Mouse (Mus musculus) small intestine, adult 2 months (tissue): ENCODE data around the gene H2-DMb2. TPM values are rescaled to one million over a fixed set of nuclear protein-coding genes. Genes with fewer than 3 reads are reported as not detected.

Source experiments
- H3K27ac ChIP-seq: fragments of 200-500 bp; 2 replicates; pipeline ENCODE4 v1.5.1; 2012; ENCODE audit warnings: low read depth, low read length, control low read depth, inconsistent platforms; ENCODE audit not compliant: insufficient read depth
- H3K27me3 ChIP-seq: fragments of 200-500 bp; 2 replicates; pipeline ENCODE4 v1.6.1; 2012; ENCODE audit warnings: mild to moderate bottlenecking, moderate library complexity, low read length, inconsistent platforms; ENCODE audit not compliant: control insufficient read depth, insufficient read depth
- H3K36me3 ChIP-seq: fragments of 200-500 bp; 2 replicates; pipeline ENCODE4 v1.6.1; 2012; ENCODE audit warnings: mild to moderate bottlenecking, low read length, control low read depth, inconsistent platforms; ENCODE audit not compliant: control insufficient read depth, insufficient read depth
- H3K4me1 ChIP-seq: fragments of 200-500 bp; 2 replicates; pipeline ENCODE4 v1.6.1; 2012; ENCODE audit warnings: low read length, inconsistent platforms, mixed read lengths; ENCODE audit not compliant: control insufficient read depth, insufficient read depth, insufficient read length
- H3K4me3 ChIP-seq: fragments of 200-500 bp; 2 replicates; pipeline ENCODE4 v1.5.1; 2012; ENCODE audit warnings: low read depth, mild to moderate bottlenecking, control low read depth, inconsistent platforms, low read length, moderate library complexity
- CTCF ChIP-seq: fragments of 200-500 bp; IDR thresholded peaks from 2 replicates; pipeline ENCODE4 v1.5.1; 2012; ENCODE audit warnings: low read depth, mild to moderate bottlenecking, control low read depth, inconsistent platforms, low read length, moderate library complexity, mixed read lengths; ENCODE audit not compliant: insufficient replicate concordance, insufficient read length; ENCODE audit errors: extremely low read depth
- POLR2A ChIP-seq: fragments of 200-500 bp; IDR thresholded peaks from 2 replicates; pipeline ENCODE4 v1.6.1; 2012; ENCODE audit warnings: low read depth, mild to moderate bottlenecking, control low read depth, inconsistent platforms, low read length, moderate library complexity
- WGBS: fragments of 180-500 bp; shearing (Covaris S2); methylation state at CpG from one replicate; pipeline ENCODE4 v1.1.7; 2018; 5-methylcytosine and 5-hydroxymethylcytosine counted together
- polyA plus RNA-seq: library from polyadenylated mRNA; depleted of rRNA; stranded (reverse); fragments of >200 nt; gene quantifications from 2 replicates; pipeline ENCODE4 v1.2.3, GENCODE M21; 2012

Gene H2-DMb2
- polyA plus RNA-seq, 1 experiment, result 25.4 TPM

- under 1% methylated on average over 67 of the region's 67 CpGs for WGBS
- Histone ChIP-seq H3K4me3 (peak overlapping the region; percentile 79), H3K36me3 (peaks cover 52% of the 10 kb centered on the region), H3K4me1 (peaks cover 7% of the 10 kb centered on the region; the same call in 1 of the 2 replicates), H3K27ac (peak overlapping the region; percentile 41), H3K27me3 (no peaks in the 10 kb centered on the region)
- TF ChIP-seq CTCF (no peak), POLR2A (no peak)
These were observed 24.8 kb upstream of the H2-DMb2 start for GRCm38 (mm10) chr17:34118113-34118872.

GRCm38 (mm10) chr17:34118873-34119248, 24.2 kb upstream of the H2-DMb2 start:
- H3K27me3 ChIP-seq, result no peaks in the 10 kb centered on the region
- WGBS, result under 1% methylated on average over 38 of the region's 38 CpGs
- TF ChIP-seq POLR2A (no peak), CTCF (no peak)

GRCm38 (mm10) chr17:34119249-34120179, 23.6 kb upstream of the H2-DMb2 start, which contains the start of gene H2-DMa:
Gene H2-DMa (plus strand): TSS chr17:34119541.
- Histone ChIP-seq H3K27ac (peak within 1 kb of the TSS; percentile 100), H3K4me3 (peak within 1 kb of the TSS; percentile 95), H3K36me3 (peaks cover 40% of the 10 kb centered on the region), H3K27me3 (no peaks in the 10 kb centered on the region), H3K4me1 (peaks cover 11% of the 10 kb centered on the region; the same call in 1 of the 2 replicates)
- whole genome bisulfite sequencing, result under 1% methylated on average over 96 of the region's 96 CpGs
- TF ChIP-seq CTCF, result no peak
- peak; percentile 98 for TF ChIP-seq POLR2A

More at GRCm38 (mm10) chr17:34118873-34119248, 24.2 kb upstream of the H2-DMb2 start:
- H3K27ac ChIP-seq, result peak overlapping the region; percentile 41
- H3K4me1 ChIP-seq, result peaks cover 9% of the 10 kb centered on the region; the same call in 1 of the 2 replicates
- peaks cover 46% of the 10 kb centered on the region for H3K36me3 ChIP-seq
- peak overlapping the region; percentile 79 for H3K4me3 ChIP-seq

DNA sequence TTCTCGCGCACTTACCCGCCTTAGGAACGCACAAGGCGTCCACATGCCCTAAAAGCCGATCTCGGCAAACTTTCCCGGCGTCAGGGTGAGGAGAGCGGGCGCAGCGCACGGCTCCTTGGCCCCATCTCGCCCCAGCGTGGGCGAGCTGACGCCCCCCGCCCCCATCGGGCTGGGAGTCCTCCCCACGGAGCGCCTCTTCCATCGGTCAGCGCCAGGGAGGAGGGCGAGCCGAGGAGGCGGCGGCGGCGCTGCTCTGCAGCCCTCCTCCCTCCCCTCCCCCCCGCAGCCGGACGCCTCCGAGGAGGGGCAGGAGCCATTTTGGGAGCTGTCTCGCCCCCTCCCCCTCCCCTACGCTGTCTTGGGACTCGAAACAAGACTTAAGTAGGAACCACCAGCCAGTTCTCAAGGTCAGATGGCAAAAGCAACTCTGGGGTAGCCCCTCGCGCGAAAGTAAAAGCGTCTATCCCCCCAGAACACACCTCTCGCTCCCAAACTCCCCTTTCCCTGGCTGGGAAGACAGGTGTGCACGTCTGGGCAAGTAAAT, 22.9 kb upstream of the H2-DMb2 start:
- peak overlapping the region; percentile 100 for H3K27ac ChIP-seq
- H3K36me3 ChIP-seq, result peaks cover 32% of the 10 kb centered on the region
- H3K4me3 ChIP-seq, result peak overlapping the region; percentile 95
- 1% methylated on average over 41 of the region's 42 CpGs for WGBS
- H3K27me3 ChIP-seq, result no peaks in the 10 kb centered on the region
- no peak for TF ChIP-seq POLR2A
- H3K4me1 ChIP-seq, result peaks cover 11% of the 10 kb centered on the region; the same call in 1 of the 2 replicates

GRCm38 (mm10) chr17:34120814-34121171, 22.3 kb upstream of the H2-DMb2 start:
- no peaks in the 10 kb centered on the region for H3K27me3 ChIP-seq
- WGBS, result under 1% methylated on average over 31 of the region's 31 CpGs
- peaks cover 27% of the 10 kb centered on the region for H3K36me3 ChIP-seq
- H3K27ac ChIP-seq, result peak overlapping the region; percentile 100
- TF ChIP-seq CTCF (no peak), POLR2A (peak; percentile 63)
- H3K4me1 ChIP-seq, result peaks cover 13% of the 10 kb centered on the region
- peak overlapping the region; percentile 95 for H3K4me3 ChIP-seq

DNA sequence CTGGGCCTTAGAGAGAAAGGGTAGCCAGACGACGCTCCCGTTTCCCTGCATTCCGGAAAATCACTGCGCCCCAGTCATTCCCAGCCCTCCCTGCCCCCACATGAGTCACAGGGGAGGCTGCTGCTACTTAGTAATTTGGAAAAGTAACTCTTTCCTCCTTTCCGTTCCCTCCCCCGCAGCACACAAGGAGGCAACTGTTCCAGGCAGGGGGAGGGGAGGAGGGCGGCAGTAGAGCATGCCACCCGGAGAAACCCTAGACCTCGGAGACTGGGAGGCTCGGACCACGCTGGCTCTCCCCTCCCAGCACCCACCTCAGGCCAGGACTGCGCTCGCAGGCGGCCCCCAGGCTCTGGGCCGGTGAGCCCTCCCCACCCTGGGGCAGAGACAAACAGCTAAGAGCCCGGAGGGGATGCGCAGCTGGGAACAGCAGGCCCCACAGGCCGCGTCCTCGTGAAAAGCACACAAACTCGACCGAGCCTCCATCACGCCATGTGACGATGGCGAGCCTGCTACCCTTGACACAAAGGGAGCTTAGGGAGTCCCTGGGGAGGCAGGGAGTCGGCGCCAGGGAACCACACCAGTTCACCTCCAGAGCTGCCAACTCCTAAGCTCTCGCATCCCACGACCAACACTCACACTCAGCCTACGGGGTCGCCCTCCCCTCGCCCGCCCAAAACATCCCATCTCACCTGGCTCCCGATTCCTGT, 21.8 kb upstream of the H2-DMb2 start:
- peak overlapping the region; percentile 95 for H3K4me3 ChIP-seq
- H3K27ac ChIP-seq, result peak overlapping the region; percentile 100
- H3K36me3 ChIP-seq, result peaks cover 23% of the 10 kb centered on the region
- H3K4me1 ChIP-seq, result peaks cover 17% of the 10 kb centered on the region
- H3K27me3 ChIP-seq, result no peaks in the 10 kb centered on the region
- under 1% methylated on average over 34 of the region's 35 CpGs for WGBS
- peak; percentile 49 for TF ChIP-seq POLR2A
- no peak for TF ChIP-seq CTCF
